Mouse (Mus musculus) midbrain, embryonic 12.5 days (tissue): Measurements from ENCODE around the gene Fam83e. TPM values are rescaled to one million over a fixed set of nuclear protein-coding genes. Genes with fewer than 3 reads are reported as not detected.

ENCODE experiments used
- polyA plus RNA-seq: library from polyadenylated mRNA; unstranded; fragments of >200 nt; fragmentation: Nextera tagmentation; extraction: Ambion mirVana; gene quantifications from 2 replicates; pipeline ENCODE4 v1.2.1, GENCODE M21; 2016

Fam83e gene
- polyA plus RNA-seq, 1 experiment from 2014 or later: 1.6 TPM

Other genes starting within 250 kb of the Fam83e start
- 0.22 TPM in 2 replicates for gene Tulp2, start 239.3 kb upstream of the Fam83e start, polyA plus RNA-seq
- not detected in 2 replicates for gene Gm45808, start 234.4 kb upstream of the Fam83e start, polyA plus RNA-seq
- 3.2 and 3.6 TPM in 2 replicates for gene Dhdh, start 232.4 kb upstream of the Fam83e start, polyA plus RNA-seq
- 102 and 106 TPM in 2 replicates for gene Nucb1, start 210.8 kb upstream of the Fam83e start, polyA plus RNA-seq
- 15.4 and 18.5 TPM in 2 replicates for gene Ppp1r15a, start 194.9 kb upstream of the Fam83e start, polyA plus RNA-seq
- gene Plekha4, start 194.9 kb upstream of the Fam83e start, polyA plus RNA-seq: 0.70 and 0.96 TPM in 2 replicates
- gene Hsd17b14, start 166.3 kb upstream of the Fam83e start, polyA plus RNA-seq: 0.78 TPM in 1 of 2 replicates, not detected in the other
- 23.2 and 23.8 TPM in 2 replicates for gene Bcat2, start 151.1 kb upstream of the Fam83e start, polyA plus RNA-seq
- gene Fgf21, start 105.7 kb upstream of the Fam83e start, polyA plus RNA-seq: not detected in 2 replicates
- gene Fut1, start 103.9 kb upstream of the Fam83e start, polyA plus RNA-seq: not detected in 2 replicates
- 0.18 and 0.31 TPM in 2 replicates for gene Izumo1, start 99.4 kb upstream of the Fam83e start, polyA plus RNA-seq
- gene Rasip1, start 93.7 kb upstream of the Fam83e start, polyA plus RNA-seq: 10.7 and 11.6 TPM in 2 replicates
- 2.3 and 2.7 TPM in 2 replicates for gene Mamstr, start 81.2 kb upstream of the Fam83e start, polyA plus RNA-seq
- gene Fut2, start 54.8 kb upstream of the Fam83e start, polyA plus RNA-seq: 0.10 and 0.33 TPM in 2 replicates
- gene Ntn5, start 37.2 kb upstream of the Fam83e start, polyA plus RNA-seq: 0.31 TPM in 1 of 2 replicates, not detected in the other
- 0.79 and 0.80 TPM in 2 replicates for gene Sec1, start 26.8 kb upstream of the Fam83e start, polyA plus RNA-seq
- 17.0 and 18.8 TPM in 2 replicates for gene Car11, start 21.4 kb upstream of the Fam83e start, polyA plus RNA-seq
- 4.5 and 4.6 TPM in 2 replicates for gene Dbp, start 16.1 kb upstream of the Fam83e start, polyA plus RNA-seq
- gene Rpl18, start 5.8 kb upstream of the Fam83e start, polyA plus RNA-seq: 688 and 721 TPM in 2 replicates
- 24.0 and 25.8 TPM in 2 replicates for gene Sphk2, start 3.2 kb upstream of the Fam83e start, polyA plus RNA-seq
- gene Spaca4, start 4.6 kb downstream of the Fam83e start, polyA plus RNA-seq: not detected in 2 replicates
- 10.6 and 11.1 TPM in 2 replicates for gene Lmtk3, start 62.5 kb downstream of the Fam83e start, polyA plus RNA-seq
- gene Sult2b1, start 63.5 kb downstream of the Fam83e start, polyA plus RNA-seq: 1.5 and 2.2 TPM in 2 replicates
- 288 and 293 TPM in 2 replicates for gene Cyth2, start 93.4 kb downstream of the Fam83e start, polyA plus RNA-seq
- gene Kcnj14, start 103.6 kb downstream of the Fam83e start, polyA plus RNA-seq: 0.46 and 1.1 TPM in 2 replicates
- 50.1 and 50.2 TPM in 2 replicates for gene Grwd1, start 109.7 kb downstream of the Fam83e start, polyA plus RNA-seq
- 40.6 and 54.6 TPM in 2 replicates for gene Kdelr1, start 151.6 kb downstream of the Fam83e start, polyA plus RNA-seq
- 0.60 and 1.0 TPM in 2 replicates for gene Grin2d, start 157.2 kb downstream of the Fam83e start, polyA plus RNA-seq
- 0.34 and 0.42 TPM in 2 replicates for gene Syngr4, start 175.5 kb downstream of the Fam83e start, polyA plus RNA-seq
- 4.4 and 4.9 TPM in 2 replicates for gene Tmem143, start 175.7 kb downstream of the Fam83e start, polyA plus RNA-seq
- gene Emp3, start 200.2 kb downstream of the Fam83e start, polyA plus RNA-seq: 33.9 and 46.5 TPM in 2 replicates
- gene Ccdc114, start 202.9 kb downstream of the Fam83e start, polyA plus RNA-seq: 2.2 and 3.4 TPM in 2 replicates